Mouse (Mus musculus) lung, embryonic 15.5 days (tissue): ENCODE measurements around the gene Trim67. TPM values are rescaled to one million over a fixed set of nuclear protein-coding genes. Genes with fewer than 3 reads are reported as not detected.

Source experiments
- ATAC-seq: fragments of 200-750 bp; cut with Nextera tagmentation; 2 replicates; pipeline ENCODE4 v1.8.0; 2017; ENCODE audit warnings: moderate number of reproducible peaks, borderline replicate concordance; ENCODE audit not compliant: low FRiP score, low TSS enrichment; ENCODE audit errors: extremely low read depth
- H3K27ac ChIP-seq: fragments of 300-500 bp; sonication (generic); 2 replicates; pipeline ENCODE4 v1.5.1; 2015; ENCODE audit warnings: moderate library complexity, mild to moderate bottlenecking, inconsistent platforms
- H3K27me3 ChIP-seq: fragments of 300-500 bp; sonication (generic); 2 replicates; pipeline ENCODE4 v1.6.1; 2015; ENCODE audit warnings: inconsistent platforms
- H3K36me3 ChIP-seq: fragments of 300-500 bp; sonication (generic); 2 replicates; pipeline ENCODE4 v1.6.1; 2015; ENCODE audit warnings: inconsistent platforms
- H3K4me1 ChIP-seq: fragments of 300-500 bp; sonication (generic); 2 replicates; pipeline ENCODE4 v1.6.1; 2015; ENCODE audit warnings: inconsistent platforms
- H3K4me2 ChIP-seq: fragments of 300-500 bp; sonication (generic); 2 replicates; pipeline ENCODE4 v1.6.1; 2015; ENCODE audit warnings: inconsistent platforms, mild to moderate bottlenecking, moderate library complexity
- H3K4me3 ChIP-seq: fragments of 300-500 bp; sonication (generic); 2 replicates; pipeline ENCODE4 v1.5.1; 2015; ENCODE audit warnings: mild to moderate bottlenecking, inconsistent platforms
- H3K9ac ChIP-seq: fragments of 300-500 bp; sonication (generic); 2 replicates; pipeline ENCODE4 v1.6.1; 2015; ENCODE audit warnings: inconsistent platforms
- H3K9me3 ChIP-seq: fragments of 300-500 bp; sonication (generic); 2 replicates; pipeline ENCODE4 v1.6.1; 2016; ENCODE audit warnings: inconsistent platforms
- WGBS: fragments of 180-500 bp; shearing (Covaris S2); methylation state at CpG from one replicate; pipeline ENCODE4 v1.1.7; 2015; 5-methylcytosine and 5-hydroxymethylcytosine counted together
- polyA plus RNA-seq: library from polyadenylated mRNA; unstranded; fragments of >200 nt; fragmentation: Nextera tagmentation; extraction: Ambion mirVana; gene quantifications from 2 replicates; pipeline ENCODE4 v1.2.1, GENCODE M21; 2015

Gene Trim67
- polyA plus RNA-seq, 1 experiment from 2014 or later: 0.66 TPM

DNA sequence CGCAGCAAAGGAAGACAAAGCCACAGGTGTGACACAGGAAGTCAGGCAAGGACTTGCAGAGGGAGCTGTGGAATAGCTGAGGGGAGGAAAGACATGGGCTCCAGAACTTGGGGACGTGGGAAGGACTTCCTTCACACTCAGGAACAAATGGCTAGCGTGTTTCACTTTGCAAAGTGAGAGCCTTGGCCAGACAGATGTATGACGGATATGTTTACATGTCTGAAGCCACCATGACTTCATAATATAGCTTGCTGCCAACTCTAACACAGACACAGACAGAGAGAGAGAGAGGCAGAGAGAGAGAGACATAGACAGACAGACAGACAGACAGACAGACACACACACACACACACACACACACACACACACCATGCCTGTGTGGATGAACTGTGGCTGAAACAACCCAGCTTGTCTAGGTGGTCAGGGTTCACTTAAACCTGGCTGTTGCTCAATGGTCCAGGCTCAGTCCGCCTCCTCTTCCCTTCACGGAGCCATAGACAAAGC is 26.8 kb downstream of the Trim67 start:
- Histone ChIP-seq H3K4me2 (no peak overlapping the region), H3K27me3 (no peaks in the 10 kb centered on the region), H3K9me3 (0 out of 2 replicates have a peak, but pooled peaks cover 3% of the 10 kb centered on the region), H3K27ac (peak overlapping the region; percentile 36; the same call in 1 of the 2 replicates), H3K36me3 (no peaks in the 10 kb centered on the region), H3K4me1 (0 out of 2 replicates have a peak, but pooled peaks cover 5% of the 10 kb centered on the region), H3K4me3 (no peak overlapping the region), H3K9ac (no peak overlapping the region)
- WGBS: 35% methylated on average over 6 of the region's 6 CpGs
- ATAC-seq: 0 out of 2 replicates have a peak, but pooled peaks have one; percentile 30

DNA sequence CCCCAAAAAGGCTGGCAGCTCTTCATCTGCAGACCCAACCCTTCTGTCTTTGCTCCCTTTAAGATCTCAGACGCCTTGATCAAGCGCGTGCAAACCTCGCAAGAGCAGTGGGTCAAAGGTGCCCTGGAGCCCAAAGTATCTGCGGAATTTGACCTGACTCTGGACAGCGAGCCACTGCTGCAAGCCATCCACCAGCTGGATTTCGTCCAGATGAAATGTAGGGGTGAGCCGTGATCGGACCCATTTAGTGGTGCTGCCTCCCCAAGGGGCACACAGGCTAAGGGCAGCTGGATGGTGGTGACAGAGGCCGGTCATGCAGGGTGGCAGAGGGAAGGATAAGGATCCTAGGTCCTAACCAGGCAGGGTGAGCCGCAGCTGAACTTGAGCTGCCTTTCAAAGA is 27.2 kb downstream of the Trim67 start:
- 0 out of 2 replicates have a peak, but pooled peaks cover 3% of the 10 kb centered on the region for H3K9me3 ChIP-seq
- H3K27ac ChIP-seq: 0 out of 2 replicates have a peak overlapping the region, but pooled peaks have one; percentile 36
- no peak overlapping the region for H3K4me3 ChIP-seq
- no peak overlapping the region for H3K4me2 ChIP-seq
- ATAC-seq: no peak
- H3K36me3 ChIP-seq: no peaks in the 10 kb centered on the region
- H3K4me1 ChIP-seq: 0 out of 2 replicates have a peak, but pooled peaks cover 5% of the 10 kb centered on the region
- no peaks in the 10 kb centered on the region for H3K27me3 ChIP-seq
- WGBS: 21% methylated on average over 11 of the region's 11 CpGs
- H3K9ac ChIP-seq: no peak overlapping the region

DNA sequence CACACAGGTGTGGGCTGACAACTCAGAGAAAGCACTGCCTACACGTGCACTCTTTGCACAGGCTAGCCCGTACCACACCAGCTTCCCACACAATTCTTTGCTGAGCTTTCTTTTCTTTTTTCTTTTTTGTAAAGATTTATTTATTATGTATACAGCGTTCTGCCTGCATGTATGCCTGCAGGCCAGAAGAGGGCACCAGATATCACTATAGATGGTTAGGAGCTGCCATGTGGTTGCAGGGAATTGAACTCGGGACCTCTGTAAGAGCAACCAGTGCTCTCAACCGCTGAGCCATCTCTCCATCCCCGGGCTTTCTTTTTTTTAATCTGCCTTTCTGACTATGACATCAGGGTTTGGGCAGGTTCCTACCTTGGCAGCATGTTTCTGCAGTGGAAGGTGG is 30.6 kb downstream of the Trim67 start:
- no peak overlapping the region for H3K27ac ChIP-seq
- H3K4me3 ChIP-seq: no peak overlapping the region
- peaks cover 3% of the 10 kb centered on the region; the same call in 1 of the 2 replicates for H3K27me3 ChIP-seq
- no peaks in the 10 kb centered on the region for H3K9me3 ChIP-seq
- no peak overlapping the region for H3K4me2 ChIP-seq
- 80% methylated on average over 6 of the region's 6 CpGs for WGBS
- H3K36me3 ChIP-seq: no peaks in the 10 kb centered on the region
- H3K4me1 ChIP-seq: 0 out of 2 replicates have a peak, but pooled peaks cover 5% of the 10 kb centered on the region
- ATAC-seq: no peak
- H3K9ac ChIP-seq: no peak overlapping the region

DNA sequence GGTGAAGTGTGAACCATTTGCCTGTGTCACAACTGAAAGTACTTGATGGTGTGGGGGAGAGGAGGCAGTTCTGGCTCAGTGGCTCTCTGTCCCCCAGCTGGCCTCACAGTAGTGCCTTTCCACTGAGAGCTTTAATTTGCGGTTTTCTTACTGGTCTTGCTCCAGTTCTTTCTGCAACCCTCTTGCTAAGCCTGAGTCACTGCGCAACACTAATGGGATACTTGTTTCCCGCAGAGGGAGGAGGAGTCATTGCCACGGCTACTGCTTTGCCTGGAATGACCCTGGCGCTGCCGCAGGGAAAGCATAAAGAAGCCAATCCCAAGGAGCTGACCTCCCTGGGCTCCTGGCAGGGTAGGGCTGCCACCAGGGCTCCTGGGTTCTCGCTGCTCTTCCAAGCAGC is 33.8 kb downstream of the Trim67 start:
- ATAC-seq: no peak
- no peak overlapping the region for H3K4me2 ChIP-seq

DNA sequence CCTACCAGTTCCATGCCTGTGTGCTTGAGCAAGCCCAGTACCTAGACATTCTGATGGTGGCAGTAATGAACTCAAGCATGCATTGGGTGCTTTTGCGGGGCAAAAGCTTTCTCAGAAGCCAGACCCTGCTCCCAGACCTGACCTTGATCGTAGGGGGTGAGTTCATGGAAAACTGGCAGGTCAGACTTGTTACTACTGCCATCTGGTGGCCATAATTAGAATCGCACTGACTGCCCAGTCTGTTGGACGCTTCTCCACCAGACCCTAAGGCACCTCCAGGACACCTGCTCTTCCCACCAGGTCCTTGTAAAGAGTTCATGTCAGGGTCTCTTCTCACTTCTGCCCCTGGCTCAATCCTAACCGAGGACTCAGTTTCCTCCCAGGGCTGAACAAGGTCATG is 34.5 kb downstream of the Trim67 start:
- Histone ChIP-seq H3K9ac (no peak overlapping the region), H3K9me3 (no peaks in the 10 kb centered on the region), H3K4me1 (no peaks in the 10 kb centered on the region), H3K4me3 (no peak overlapping the region), H3K27ac (no peak overlapping the region), H3K4me2 (no peak overlapping the region), H3K36me3 (no peaks in the 10 kb centered on the region), H3K27me3 (peaks cover 3% of the 10 kb centered on the region; the same call in 1 of the 2 replicates)
- no peak for ATAC-seq
- 2% methylated on average over 5 of the region's 5 CpGs for WGBS

More for the DNA sequence above, 33.8 kb downstream of the Trim67 start:
- Histone ChIP-seq H3K36me3 (no peaks in the 10 kb centered on the region), H3K27me3 (peaks cover 3% of the 10 kb centered on the region; the same call in 1 of the 2 replicates), H3K4me3 (no peak overlapping the region), H3K9me3 (no peaks in the 10 kb centered on the region), H3K27ac (no peak overlapping the region), H3K9ac (no peak overlapping the region), H3K4me1 (no peaks in the 10 kb centered on the region)
- 32% methylated on average over 7 of the region's 7 CpGs for WGBS

DNA sequence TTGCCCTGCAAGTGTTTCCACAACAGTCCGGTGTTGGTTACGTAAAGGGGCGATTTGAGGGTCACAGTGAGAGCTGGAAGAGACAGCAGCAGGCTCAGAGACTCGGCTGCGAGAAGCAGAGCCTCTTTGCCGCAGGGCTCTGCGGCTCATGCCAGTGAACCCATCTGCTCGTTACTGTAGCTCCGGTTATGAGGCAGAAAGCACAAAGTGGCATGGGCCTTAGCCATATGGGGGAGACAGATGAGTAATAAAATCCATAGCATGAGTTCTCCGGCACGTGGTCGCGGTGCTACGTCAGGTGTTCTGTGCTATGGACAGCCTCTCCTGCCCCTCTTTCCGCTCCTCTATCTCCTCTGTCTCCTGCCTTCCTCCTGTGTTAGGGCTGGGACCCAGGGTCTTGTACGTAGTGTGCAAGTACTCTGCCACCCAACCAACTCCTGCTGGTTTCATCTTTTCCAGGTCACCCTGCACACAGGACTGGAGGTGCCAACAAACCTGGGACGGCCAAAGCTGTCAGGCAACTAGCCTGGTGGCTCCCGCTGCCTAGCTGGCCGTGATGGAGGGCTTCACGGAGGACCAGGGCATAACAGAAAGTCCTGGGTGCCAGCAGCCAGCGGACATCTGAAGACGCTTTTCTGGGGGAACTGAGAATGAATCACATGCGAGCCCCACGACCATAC is 35.8 kb downstream of the Trim67 start:
- H3K4me3 ChIP-seq: no peak overlapping the region
- peaks cover 3% of the 10 kb centered on the region; the same call in 1 of the 2 replicates for H3K4me1 ChIP-seq
- no peak overlapping the region for H3K9ac ChIP-seq
- H3K27ac ChIP-seq: no peak overlapping the region
- H3K27me3 ChIP-seq: peaks cover 3% of the 10 kb centered on the region; the same call in 1 of the 2 replicates
- ATAC-seq: no peak
- H3K4me2 ChIP-seq: no peak overlapping the region
- no peaks in the 10 kb centered on the region for H3K36me3 ChIP-seq
- WGBS: 81% methylated on average over 24 of the region's 24 CpGs
- no peaks in the 10 kb centered on the region for H3K9me3 ChIP-seq

DNA sequence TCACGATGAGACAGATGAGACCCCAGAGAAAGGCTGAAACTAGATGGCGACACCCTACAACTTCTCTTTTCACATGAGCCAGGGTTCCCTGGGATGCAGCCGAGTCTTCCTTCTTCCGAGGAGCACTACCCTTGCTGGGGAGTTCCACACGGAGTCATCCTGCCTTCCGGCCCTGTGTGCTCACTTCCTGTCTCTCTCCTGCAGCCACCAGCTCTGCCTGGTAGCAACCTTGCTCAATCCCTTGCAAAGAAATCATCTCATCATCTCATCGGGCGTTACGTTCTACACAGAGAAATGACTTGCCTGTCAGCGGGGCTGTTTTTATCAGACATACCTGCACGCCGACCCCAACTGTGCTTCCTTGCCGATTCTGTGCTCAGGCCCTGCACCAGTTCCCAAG is 37.2 kb downstream of the Trim67 start:
- H3K9ac ChIP-seq: no peak overlapping the region
- 65% methylated on average over 13 of the region's 13 CpGs for WGBS
- H3K4me3 ChIP-seq: no peak overlapping the region
- no peak for ATAC-seq
- H3K36me3 ChIP-seq: no peaks in the 10 kb centered on the region
- peaks cover 3% of the 10 kb centered on the region; the same call in 1 of the 2 replicates for H3K27me3 ChIP-seq
- no peak overlapping the region for H3K27ac ChIP-seq
- no peaks in the 10 kb centered on the region for H3K9me3 ChIP-seq
- H3K4me2 ChIP-seq: no peak overlapping the region
- peaks cover 12% of the 10 kb centered on the region; the same call in 1 of the 2 replicates for H3K4me1 ChIP-seq

DNA sequence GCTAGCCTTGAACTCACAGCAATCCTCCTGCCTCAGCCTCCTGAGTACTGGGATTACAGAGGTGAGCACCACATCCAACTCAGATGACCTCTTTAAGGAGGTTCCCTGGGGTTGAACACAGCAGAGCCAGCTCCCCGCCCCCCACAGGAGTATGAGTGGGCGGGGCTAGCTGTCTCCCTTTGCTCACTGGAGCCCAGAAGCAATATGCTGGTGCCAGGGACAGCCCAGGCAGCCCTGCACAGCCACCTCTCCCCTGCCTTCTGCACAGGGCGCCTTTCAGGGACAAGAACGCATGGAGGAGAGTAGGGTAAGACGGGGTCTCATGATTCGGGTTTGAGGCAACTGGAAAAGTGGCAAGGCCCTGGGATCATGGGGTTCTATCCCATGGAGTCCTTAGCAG is 38.6 kb downstream of the Trim67 start:
- Histone ChIP-seq H3K9ac (no peak overlapping the region), H3K27me3 (peaks cover 3% of the 10 kb centered on the region; the same call in 1 of the 2 replicates), H3K9me3 (no peaks in the 10 kb centered on the region), H3K4me1 (peaks cover 12% of the 10 kb centered on the region; the same call in 1 of the 2 replicates), H3K36me3 (no peaks in the 10 kb centered on the region), H3K4me2 (no peak overlapping the region), H3K4me3 (no peak overlapping the region), H3K27ac (no peak overlapping the region)
- 74% methylated on average over 6 of the region's 6 CpGs for WGBS
- ATAC-seq: no peak

DNA sequence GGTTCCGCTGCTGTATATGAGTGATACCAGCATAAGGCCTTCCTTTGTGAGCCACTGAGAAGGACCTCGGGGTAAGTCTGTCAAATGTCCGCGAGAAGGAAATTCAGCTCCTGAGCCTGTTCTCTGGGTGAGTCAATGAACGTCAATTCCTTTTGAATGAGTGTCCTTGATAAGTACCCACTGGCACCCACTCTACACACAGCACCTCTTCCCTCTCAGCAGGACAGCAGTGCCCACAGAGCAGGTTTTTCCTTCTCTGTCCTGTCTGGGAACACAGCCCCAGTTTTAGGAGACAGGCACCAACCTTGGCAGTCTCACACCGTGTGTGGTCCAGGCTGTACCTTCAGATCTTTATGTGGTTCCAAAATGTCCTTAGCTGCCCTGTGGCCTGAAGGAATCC is 39.0 kb downstream of the Trim67 start:
- H3K9me3 ChIP-seq: no peaks in the 10 kb centered on the region
- peaks cover 12% of the 10 kb centered on the region; the same call in 1 of the 2 replicates for H3K4me1 ChIP-seq

DNA sequence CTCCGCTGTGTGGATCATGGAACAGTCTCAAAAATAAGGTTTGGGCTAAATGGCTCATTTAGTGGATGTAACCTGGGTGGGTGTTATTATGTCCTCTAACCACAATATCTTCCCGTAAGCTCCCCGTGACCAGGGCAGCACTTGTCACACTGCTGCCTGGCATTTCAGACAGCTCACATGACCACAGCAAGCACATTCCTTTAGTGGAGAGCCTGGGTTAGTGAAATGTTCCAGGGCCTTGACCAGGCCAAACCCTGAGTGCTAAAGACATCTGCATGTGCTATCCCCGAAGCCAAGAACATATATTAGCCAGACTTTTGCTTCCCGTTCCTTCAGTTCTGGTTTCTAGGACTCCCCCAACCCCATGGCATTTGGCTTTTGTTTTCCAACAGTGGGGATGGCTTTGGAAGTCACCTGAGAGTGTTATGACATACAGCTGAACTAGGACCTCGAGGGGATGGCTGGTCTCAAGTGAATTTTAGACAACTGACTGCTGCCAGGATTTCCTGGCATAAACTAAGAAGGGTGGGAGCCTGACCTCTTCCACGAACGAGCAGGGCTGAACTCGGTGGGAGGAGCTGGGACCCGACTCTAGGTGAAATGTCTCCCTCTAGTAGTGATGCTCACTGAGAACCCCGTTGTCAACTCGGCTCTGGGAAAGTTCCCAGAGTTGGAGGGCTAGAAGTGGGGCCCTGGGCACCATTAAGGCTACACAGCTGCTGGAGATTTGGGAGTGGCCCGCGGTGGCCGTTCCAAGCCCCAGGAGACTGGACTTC is 40.7 kb downstream of the Trim67 start:
- H3K4me1 ChIP-seq: peaks cover 12% of the 10 kb centered on the region; the same call in 1 of the 2 replicates
- 25% methylated on average over 15 of the region's 15 CpGs for WGBS
- H3K27me3 ChIP-seq: no peaks in the 10 kb centered on the region
- no peaks in the 10 kb centered on the region for H3K9me3 ChIP-seq
- peak overlapping the region; percentile 47 for H3K4me2 ChIP-seq
- H3K4me3 ChIP-seq: peak overlapping the region; percentile 10; the same call in 1 of the 2 replicates
- no peak overlapping the region for H3K27ac ChIP-seq
- ATAC-seq: no peak
- H3K36me3 ChIP-seq: peaks cover 10% of the 10 kb centered on the region
- H3K9ac ChIP-seq: no peak overlapping the region

More for the DNA sequence above, 39.0 kb downstream of the Trim67 start:
- no peak overlapping the region for H3K9ac ChIP-seq
- no peak overlapping the region for H3K27ac ChIP-seq
- no peak overlapping the region for H3K4me2 ChIP-seq
- ATAC-seq: no peak
- 80% methylated on average over 6 of the region's 6 CpGs for WGBS
- H3K27me3 ChIP-seq: peaks cover 3% of the 10 kb centered on the region; the same call in 1 of the 2 replicates
- no peaks in the 10 kb centered on the region for H3K36me3 ChIP-seq
- no peak overlapping the region for H3K4me3 ChIP-seq

DNA sequence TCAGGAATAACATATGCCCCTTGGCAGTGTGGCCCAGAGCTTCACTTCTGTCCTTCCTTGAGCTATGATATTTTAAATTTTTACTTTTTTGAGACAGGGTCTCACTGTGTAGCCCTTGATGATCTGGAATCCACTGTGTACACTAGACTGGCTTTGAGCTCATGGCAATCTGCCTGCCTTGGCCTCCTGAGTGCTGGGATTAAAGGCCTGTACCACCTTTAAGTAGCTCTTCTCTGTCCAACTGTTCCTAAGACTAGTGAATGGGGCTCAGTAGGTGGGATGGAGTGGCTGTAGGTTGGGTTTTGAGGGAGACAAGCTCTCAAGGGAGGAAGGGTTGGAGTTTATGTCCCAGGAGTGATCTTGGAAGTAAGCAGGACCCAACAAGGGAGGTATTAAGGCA is 43.0 kb downstream of the Trim67 start:
- Histone ChIP-seq H3K27me3 (no peaks in the 10 kb centered on the region), H3K9me3 (no peaks in the 10 kb centered on the region), H3K36me3 (peaks cover 31% of the 10 kb centered on the region), H3K4me2 (no peak overlapping the region), H3K4me3 (no peak overlapping the region), H3K27ac (no peak overlapping the region), H3K9ac (no peak overlapping the region), H3K4me1 (peaks cover 12% of the 10 kb centered on the region; the same call in 1 of the 2 replicates)
- no peak for ATAC-seq
